Mouse (Mus musculus) embryonic fibroblast, embryonic 13.5 days (primary cell): ENCODE measurements around the gene Hist1h2ak. TPM values are rescaled to one million over a fixed set of nuclear protein-coding genes. Genes with fewer than 3 reads are reported as not detected.
"Not testable (repeated sequence)": the region's sequence is repeated elsewhere in the genome, so short reads cannot be mapped to it uniquely, and the experiment has no call there.

Experiments used
- H3K27ac ChIP-seq: 2 replicates; pipeline ENCODE4 v1.5.1; 2012; ENCODE audit warnings: low read length, control low read depth, inconsistent platforms; ENCODE audit not compliant: insufficient read depth
- H3K4me1 ChIP-seq: 2 replicates; pipeline ENCODE4 v1.6.1; 2011; ENCODE audit warnings: low read length; ENCODE audit not compliant: control insufficient read depth, insufficient read depth
- H3K4me3 ChIP-seq: 2 replicates; pipeline ENCODE4 v1.5.1; 2011; ENCODE audit warnings: mild to moderate bottlenecking, control low read depth, low read length; ENCODE audit not compliant: insufficient read depth
- CTCF ChIP-seq: IDR thresholded peaks from 2 replicates; pipeline ENCODE4 v1.5.1; 2011; ENCODE audit warnings: mild to moderate bottlenecking, control low read depth, low read length, moderate library complexity, borderline replicate concordance; ENCODE audit not compliant: insufficient read depth
- POLR2A ChIP-seq: IDR thresholded peaks from 2 replicates; pipeline ENCODE4 v1.6.1; 2011; ENCODE audit warnings: low read depth, mild to moderate bottlenecking, control low read depth, low read length, moderate library complexity
- polyA plus RNA-seq: library from polyadenylated mRNA; stranded (reverse); fragments of >200 nt; gene quantifications from 2 replicates; pipeline ENCODE4 v1.2.4, GENCODE M21; 2011; ENCODE audit warnings: low read depth; ENCODE audit not compliant: missing spikeins, insufficient read length

Hist1h2ak gene
- polyA plus RNA-seq: 5.3 TPM in 1 of 2 replicates, not detected in the other

DNA sequence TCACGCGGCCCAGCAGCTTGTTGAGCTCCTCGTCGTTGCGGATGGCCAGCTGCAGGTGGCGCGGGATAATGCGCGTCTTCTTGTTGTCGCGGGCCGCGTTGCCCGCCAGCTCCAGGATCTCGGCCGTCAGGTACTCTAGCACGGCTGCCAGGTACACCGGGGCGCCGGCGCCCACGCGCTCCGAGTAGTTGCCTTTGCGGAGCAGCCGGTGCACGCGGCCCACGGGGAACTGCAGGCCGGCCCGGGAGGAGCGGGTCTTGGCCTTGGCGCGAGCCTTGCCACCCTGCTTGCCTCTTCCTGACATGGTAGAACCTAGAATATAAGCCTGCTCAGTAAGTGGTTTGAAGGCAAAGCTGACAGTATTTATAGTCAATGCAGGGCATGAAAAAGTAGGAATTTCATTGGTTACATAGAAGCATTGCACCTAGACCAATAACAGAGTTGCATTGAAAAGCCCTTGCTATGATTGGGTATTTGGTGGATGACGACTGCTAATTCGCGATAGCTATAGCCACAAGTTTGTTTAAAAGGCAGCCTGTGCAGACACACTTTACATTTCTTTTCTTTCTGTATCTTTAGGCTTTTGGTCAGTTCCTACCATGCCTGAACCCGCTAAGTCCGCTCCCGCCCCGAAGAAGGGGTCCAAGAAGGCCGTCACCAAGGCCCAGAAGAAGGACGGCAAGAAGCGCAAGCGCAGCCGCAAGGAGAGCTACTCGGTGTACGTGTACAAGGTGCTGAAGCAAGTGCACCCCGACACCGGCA is at the start of gene Hist1h2ak, which contains the start of gene Hist1h2bn:
TSS of gene Hist1h2ak (minus strand) at position 304 of the 762 bp plus-strand sequence.
TSS of gene Hist1h2bn (plus strand) at position 600 of the 762 bp plus-strand sequence.
- peak; percentile 77; the same call in 1 of the 2 replicates for TF ChIP-seq POLR2A
- not testable (repeated sequence) for H3K4me1 ChIP-seq
- peak within 1 kb of the TSS; percentile 55 for H3K4me3 ChIP-seq
- H3K27ac ChIP-seq: peak within 1 kb of the TSS; percentile 71

DNA sequence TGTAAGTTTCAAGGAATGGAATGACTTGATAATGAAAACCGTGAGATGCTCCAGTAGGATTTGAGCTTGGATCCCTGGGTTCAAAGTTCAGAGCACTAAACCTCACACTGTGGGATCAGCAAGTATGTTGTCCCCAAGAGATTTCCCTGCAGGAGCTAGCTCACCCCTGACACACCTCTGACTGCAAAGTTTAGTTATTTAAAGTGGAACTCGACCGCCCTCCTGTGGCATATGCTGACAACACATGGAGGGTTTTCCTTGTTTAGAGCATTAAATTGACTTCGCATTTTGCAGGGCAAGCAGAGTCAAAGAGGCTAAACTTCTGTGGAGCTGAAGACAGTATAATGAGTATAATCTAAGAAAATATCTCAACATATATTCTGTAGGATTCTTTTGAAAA is 49.4 kb upstream of the Hist1h2ak start:
- not testable (repeated sequence) for H3K27ac ChIP-seq, H3K4me3 ChIP-seq, H3K4me1 ChIP-seq

GRCm38 (mm10) chr13:21797163-21797562 is 43.5 kb upstream of the Hist1h2ak start:
- not testable (repeated sequence) for H3K4me1 ChIP-seq, H3K27ac ChIP-seq, H3K4me3 ChIP-seq

GRCm38 (mm10) chr13:21795584-21795983 is 42.0 kb upstream of the Hist1h2ak start:
- no peaks in the 10 kb centered on the region for H3K4me1 ChIP-seq
- no peak overlapping the region for H3K4me3 ChIP-seq
- no peak for TF ChIP-seq CTCF
- no peak for TF ChIP-seq POLR2A
- H3K27ac ChIP-seq: no peak overlapping the region

DNA sequence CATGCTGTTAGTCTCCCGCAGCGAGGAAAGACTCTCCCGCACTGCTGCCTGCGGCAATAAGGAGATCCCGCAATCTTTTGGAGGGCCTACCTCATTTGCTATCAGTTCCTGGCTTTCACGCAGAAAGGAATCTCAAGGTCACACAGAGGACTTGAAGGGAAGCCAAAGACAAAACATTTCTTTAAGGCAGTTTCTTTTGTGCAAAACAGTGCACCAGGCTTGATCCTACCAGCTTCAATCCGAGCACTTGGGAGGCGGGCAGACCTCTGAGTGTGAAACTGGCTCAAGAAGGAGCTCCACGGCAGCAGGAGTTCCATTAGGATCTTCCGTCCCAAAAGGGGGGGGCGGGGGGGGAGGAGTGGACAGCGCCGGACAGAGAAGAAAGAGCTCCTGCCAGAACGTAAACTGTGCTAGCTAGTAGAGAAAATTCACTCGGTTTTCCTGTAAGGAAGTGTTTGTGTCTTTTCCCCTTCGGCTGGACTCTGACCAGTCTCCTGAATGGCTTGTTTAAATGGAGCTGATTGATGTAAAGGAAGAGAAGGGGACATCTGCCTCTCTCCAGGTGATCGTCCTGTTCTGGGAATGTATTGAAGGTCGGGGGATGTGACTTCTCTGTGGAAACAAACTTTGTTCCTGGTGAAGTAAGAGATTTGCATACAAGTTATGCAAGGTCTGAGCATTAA is 37.1 kb upstream of the Hist1h2ak start:
- Histone ChIP-seq H3K4me1 (no peaks in the 10 kb centered on the region), H3K4me3 (no peak overlapping the region), H3K27ac (no peak overlapping the region)
- no peak for TF ChIP-seq POLR2A
- no peak for TF ChIP-seq CTCF

DNA sequence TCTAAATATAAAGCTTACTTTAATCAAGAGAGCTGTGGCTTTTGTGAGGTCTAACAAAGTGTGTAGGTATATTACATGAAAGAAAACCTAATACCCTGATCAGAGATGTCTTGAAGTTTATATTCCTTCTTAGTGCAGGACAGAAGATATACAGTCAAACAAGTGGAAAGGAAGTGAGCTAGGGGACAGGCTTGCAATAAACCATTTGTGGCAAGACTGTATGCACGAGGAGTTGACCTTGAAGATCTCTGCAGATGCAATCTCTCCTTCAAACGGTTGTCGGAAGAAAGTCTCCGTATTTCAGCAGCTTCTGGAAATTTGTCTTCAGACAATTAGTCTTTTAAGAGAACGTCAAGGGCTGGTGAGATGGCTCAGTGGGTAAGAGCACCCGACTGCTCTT is 36.3 kb upstream of the Hist1h2ak start:
- H3K27ac ChIP-seq: no peak overlapping the region
- no peak overlapping the region for H3K4me3 ChIP-seq
- TF ChIP-seq POLR2A (no peak), CTCF (no peak)
- H3K4me1 ChIP-seq: no peaks in the 10 kb centered on the region

DNA sequence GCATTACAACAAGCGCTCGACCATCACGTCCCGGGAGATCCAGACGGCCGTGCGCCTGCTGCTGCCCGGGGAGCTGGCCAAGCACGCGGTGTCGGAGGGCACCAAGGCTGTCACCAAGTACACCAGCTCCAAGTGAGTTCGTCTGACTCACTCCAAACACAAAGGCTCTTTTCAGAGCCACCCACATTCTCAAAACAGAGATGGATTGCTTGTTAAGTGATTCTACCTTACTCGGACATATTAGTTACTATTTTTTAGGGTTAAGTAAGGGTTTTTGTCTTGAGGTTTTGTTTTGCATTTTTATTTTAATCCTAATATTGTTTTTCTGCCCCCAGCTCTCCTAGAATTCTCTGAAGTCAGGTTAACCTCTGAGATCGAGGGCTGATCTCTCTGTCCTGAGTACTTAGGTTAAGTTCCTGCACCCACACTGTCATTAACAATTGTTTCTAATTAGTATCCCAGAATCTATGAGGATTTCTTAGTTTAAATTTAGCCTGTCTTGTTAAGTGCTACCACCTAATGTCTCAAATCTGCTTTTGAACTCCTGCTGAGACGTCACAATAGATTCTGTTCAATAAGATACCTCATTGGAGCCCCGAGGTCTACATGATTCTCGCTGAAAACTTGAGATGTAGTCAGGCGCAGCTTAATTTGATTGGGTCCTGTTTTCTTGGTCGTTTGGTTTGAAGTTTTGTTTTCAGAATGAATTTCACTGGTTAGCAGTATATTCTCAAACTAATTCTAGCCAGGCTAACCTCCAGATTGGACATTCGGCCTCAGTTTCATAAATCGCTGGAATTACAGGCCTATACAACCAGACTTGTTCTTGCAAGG is 34.4 kb upstream of the Hist1h2ak start:
- TF ChIP-seq CTCF (no peak), POLR2A (no peak; the same call in 1 of the 2 replicates)
- Histone ChIP-seq H3K4me3 (peak overlapping the region; percentile 19; the same call in 1 of the 2 replicates), H3K4me1 (no peaks in the 10 kb centered on the region), H3K27ac (peak overlapping the region; percentile 85)

GRCm38 (mm10) chr13:21786899-21787629 is 33.4 kb upstream of the Hist1h2ak start, which contains the start of the genes Hist1h2an and Hist1h2bp:
Gene Hist1h2an, minus strand, starts transcription at chr13:21787218.
Gene Hist1h2bp, plus strand, starts transcription at chr13:21787461.
- Histone ChIP-seq H3K4me3 (peak within 1 kb of the TSS; percentile 19; the same call in 1 of the 2 replicates), H3K27ac (peak within 1 kb of the TSS; percentile 85)
- not testable (repeated sequence) for H3K4me1 ChIP-seq
- peak; percentile 72 for TF ChIP-seq POLR2A

DNA sequence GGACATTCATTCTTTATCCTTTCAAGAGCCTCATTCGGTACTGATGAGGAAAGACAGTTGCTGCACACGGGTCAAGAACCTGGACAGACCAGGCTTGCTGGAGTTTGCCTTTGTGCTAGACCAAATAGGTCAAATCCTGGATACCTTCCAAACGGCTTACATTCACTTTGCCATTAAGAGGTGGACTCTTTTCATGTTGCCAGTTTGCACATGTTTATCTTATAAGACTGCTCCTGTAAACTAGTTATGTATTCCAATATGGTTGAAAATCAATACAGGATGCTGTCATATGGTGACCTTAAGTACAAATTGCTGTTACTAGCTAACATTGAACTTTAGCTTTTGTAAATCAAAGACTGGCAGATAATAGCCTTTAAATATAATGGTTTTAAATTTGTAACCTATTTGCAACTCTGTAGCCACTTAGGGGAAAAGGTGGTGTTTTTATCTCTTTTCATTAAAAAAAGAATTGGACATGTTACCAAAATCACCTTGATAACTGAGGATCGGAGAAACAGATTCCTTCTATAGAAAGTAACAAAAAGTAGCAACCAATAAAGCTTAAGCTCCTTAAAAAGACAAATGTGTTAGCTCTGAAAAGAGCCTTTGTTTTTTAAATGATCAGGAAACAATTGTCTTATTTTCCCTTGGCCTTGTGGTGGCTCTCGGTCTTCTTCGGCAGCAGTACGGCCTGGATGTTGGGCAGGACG is 32.7 kb upstream of the Hist1h2ak start:
- Histone ChIP-seq H3K27ac (peak overlapping the region; percentile 66), H3K4me3 (peak overlapping the region; percentile 7; the same call in 1 of the 2 replicates), H3K4me1 (no peaks in the 10 kb centered on the region)
- TF ChIP-seq CTCF (no peak), POLR2A (peak; percentile 79)
